Mouse (Mus musculus): ENCODE measurements around the gene Gm42878.

Gm42878 gene

DNA sequence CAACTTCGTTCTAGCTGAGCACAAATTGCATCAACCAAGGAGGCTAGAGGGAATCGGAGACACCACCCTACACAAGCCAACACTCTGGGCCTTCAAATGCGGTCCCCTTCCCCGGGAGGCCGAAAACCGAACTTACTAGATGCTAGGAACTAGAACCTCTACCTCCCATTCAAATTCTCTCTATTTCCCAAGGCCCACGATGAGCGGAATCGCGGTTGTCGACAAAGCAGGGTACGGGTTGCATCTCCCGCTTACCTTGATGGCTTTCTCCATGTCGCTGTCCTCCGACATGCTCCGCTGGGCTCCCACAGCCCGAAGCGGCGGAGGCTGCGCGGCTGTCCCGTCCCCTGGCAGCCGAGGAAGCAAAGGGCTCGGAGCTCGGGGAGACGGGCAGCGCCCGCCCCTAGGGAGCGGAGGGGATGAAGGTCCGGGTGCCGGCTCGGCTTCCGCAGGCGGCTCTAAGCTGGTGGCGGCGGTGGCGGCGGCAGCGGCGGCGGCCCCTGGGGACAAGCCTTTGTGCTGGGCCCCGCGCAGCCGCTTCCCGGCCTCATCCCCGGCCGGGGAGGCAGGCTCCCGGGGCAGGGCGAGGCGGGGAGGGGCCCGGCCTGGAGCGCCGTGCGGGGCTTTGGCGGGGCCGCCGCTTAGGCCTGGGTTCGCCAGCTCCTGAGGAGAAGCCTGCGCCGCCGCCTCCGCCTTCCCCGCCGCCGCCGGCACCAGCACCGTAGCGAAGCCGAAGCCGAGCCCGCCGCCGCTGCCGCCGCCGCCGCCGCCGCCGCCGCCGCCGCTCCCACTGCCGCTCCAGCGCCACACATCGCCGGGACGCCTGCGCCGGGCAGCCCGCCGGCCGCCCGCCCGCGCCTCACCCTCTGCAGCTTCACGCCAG is at the start of gene Gm42878, which contains the start of gene Adam1a:
Gm42878 (minus strand) TSS at position 573 of the 883 bp plus-strand sequence.
Adam1a (minus strand) TSS at position 573 of the 883 bp plus-strand sequence.
- DNase-seq (ENCODE audit: low read depth, low spot score), result peak; percentile 66

DNA sequence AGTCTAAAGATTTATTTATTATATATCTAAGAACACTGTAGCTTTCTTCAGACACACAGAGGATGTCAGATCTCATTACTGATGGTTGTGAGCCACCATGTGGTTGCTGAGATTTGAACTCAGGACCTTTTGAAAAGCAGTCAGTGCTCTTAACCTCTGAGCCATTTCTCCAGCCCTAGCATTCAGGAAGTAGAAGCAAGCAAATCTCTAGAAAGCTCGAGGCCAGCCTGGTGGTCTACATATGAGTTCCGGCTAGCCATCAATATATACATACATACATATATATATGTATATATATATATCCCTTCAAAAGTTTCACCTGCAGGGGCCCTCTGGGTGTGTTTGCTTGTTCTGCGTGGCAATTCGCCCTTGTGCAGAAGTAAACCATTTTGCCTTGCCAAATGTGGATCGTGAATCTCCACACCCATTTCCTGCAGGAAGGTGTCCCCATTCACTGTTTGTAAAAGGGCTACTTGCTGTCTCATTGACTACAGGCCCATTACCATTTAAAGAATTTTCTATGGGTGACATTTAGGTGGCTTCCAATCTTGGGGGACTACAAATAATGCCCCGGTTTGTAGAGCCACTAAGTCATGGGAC is 49.5 kb upstream of the Gm42878 start:
- no peak for DNase-seq (ENCODE audit: low read depth, low spot score)

DNA sequence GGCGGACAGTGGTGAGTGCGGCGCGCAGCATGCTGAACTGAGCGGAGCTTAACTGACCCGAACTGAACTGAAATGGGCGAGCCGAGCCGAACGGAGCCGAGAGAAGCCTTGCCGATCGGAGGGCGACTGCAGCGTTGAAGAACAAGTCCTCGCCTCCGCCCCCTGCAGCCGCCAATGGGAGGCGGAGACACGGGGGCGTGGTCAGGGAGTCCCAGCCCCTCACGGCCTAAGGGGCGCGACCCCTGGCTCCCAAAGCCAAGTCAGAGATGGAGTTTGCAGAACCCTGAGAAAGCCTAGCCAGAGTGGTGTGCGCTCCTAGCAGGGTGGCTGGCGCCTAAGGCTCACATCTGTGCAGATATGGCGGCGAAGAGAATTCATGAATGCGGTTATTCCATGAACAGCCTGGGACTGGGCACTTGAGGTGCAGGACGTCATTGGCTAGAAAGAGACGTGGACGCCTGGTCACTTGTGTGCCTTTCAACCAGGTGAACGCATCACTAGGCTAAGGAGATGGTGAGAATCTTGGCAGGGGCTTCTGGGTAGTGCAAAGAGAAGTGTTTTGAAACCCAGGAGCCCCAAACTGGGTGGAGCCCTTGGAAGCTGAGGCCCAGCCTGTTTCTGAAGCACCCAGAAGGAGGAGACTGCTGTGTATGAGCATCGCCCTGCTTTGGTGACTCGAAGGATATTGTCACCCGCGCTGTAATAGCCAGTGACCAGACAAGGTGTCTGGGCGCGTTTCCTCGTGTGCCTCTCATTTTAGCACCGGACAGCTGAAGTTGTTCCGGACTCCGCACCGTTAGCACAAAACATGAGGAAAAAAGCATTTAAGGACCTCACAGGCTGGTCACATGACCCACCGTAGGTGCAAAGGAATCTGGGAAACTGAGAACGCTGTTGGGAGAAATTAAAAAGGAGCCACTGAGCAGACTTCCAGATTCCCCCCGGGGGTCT is 48.4 kb upstream of the Gm42878 start, which contains the start of gene Aldh2:
Aldh2 (minus strand) TSS at position 374 of the 951 bp plus-strand sequence.
- peak; percentile 92 for DNase-seq (ENCODE audit: low read depth, low spot score)

DNA sequence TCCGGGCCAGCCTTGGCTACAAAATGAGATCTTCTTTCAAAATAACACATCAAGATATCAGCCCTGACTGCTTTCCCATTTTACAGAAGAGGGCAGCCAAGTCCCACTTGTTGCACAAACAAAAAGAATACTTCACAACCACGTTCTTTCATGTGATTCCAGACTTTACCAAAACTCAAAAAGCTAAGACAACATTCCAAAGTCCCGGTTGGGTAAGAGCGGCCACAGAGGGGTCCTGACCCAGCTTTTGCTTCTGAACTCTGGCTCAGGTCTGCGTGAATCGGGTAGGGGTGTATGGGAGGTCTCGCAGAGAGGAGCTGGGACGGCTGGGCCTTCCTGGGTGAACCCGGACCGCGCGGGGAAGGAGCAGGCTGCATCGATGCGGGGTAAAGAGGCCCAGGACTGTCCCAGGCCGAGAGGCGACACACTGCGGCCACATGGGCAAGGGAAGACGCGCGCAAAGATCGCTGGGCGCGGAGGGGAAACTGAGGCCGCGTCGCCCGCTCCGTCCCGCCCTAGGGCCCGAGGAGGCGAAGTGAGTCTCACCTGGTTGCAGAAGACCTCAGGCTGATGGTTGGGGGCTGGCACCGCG is 47.6 kb upstream of the Gm42878 start:
- DNase-seq (ENCODE audit: low read depth, low spot score), result no peak

DNA sequence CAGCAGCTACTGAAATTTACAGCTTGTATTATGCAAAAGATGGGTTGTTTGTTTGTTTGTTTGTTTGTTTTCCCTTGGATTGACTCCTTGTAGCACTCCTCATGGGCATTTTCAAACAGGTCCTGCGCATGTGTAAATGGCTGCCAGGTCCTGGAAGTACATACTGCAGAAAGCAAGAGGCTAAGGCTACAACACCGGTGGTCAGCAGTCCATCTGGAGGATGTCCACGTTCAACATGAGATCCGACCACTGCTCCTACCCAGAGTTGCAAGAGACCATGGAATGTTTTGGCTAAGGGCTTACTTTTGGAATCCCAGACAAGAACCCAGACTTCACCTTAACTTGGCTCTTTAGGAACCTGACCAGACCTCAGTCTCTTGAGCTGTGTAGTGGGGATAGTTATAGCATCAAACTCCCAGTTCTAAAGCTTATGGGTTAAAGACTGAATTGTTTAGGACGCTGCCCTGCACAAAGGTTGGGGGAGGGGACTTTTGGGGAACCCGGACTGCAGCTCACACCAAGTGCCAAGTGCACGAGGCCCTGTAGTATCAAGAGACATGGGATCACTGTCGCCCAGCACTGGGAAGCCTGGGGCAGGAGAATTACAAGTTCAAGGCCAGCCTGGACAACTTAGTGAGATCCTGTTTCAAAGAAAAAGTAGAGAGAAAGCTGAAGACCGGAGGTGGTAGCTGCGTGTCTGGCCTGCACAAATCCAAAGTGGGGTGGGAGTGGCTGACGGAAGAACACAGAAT is 47.0 kb upstream of the Gm42878 start:
- DNase-seq (ENCODE audit: low read depth, low spot score), result no peak

DNA sequence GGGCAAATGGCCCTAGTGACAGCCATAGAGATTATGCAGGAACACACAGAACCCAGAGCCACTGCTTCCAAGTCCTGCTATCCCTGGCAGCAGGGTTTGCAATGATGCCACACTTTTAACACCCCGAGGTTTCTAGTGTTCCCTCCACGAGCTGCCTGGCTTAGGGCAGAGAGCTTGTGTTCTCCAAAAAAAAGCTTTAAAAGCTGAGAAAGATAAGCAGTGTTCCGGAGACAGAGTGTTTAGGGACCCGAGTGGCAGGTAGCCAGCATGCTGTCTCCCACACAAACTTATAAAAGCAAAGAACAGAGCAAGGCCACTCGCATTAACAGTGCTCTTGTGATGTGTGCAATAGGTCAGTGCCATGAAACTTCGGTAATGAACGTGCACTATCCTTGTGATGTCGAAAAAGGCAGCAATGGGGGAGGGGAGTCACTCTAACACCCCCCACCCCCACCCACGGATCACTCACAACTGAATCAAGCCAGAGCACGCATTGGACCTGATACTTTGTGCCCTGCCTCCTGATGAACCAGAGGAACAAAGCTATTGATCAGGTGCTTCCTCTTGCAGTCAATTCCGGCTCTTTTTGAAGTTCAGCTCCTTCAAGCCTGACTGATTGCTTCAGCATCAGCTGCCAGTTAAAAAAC is 46.3 kb upstream of the Gm42878 start:
- DNase-seq (ENCODE audit: low read depth, low spot score), result no peak

DNA sequence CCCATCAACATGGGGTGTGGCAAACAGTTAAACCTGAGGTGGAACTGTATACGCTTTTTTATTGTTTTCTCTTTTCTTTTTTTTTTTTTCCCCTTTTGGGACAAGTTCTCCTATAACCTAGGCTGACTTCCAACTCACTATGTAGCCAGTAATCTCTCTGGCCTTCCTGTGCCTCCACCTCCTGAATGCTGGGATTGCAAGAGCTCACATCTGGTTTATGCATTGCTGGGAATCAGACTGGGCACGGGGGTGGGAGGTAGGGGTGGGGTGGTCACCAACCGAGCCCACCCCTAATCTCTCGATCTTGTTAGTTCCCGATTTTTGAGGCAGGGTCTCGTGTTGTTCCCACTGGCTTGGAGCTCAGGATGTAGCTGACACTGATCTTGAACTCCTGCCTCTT is 44.6 kb upstream of the Gm42878 start:
- DNase-seq (ENCODE audit: low read depth, low spot score), result no peak

DNA sequence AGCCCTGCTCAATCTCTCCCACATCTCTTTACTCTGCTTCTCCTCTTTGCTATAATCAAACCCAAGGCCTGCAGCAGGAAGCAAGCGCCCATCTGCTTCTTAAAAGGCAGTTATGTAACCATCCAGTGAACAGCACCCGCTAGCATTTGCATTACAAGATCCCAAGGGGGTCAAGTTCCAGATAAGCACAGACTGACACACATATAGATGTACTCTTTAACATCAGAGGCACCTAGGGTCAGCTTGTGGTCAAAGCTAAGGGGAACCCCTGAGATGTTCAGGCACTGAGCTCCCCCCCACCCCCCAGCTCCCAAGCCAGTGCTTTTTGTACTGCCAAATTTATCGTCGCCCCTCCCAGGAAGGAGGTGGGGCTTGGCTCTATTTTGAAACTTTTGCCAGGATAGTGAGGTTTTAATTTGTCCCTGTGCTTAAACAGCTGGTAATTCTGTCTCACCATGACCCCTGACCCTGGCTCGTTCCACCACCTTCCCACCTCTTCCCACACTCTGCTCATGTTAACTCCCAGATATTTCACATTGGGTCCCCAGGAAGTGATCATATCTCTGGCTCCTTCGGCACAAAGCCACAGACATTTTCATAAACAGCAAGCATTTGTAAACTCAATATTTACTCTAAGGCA is 41.2 kb upstream of the Gm42878 start:
- peak; percentile 51 for DNase-seq (ENCODE audit: low read depth, low spot score)

DNA sequence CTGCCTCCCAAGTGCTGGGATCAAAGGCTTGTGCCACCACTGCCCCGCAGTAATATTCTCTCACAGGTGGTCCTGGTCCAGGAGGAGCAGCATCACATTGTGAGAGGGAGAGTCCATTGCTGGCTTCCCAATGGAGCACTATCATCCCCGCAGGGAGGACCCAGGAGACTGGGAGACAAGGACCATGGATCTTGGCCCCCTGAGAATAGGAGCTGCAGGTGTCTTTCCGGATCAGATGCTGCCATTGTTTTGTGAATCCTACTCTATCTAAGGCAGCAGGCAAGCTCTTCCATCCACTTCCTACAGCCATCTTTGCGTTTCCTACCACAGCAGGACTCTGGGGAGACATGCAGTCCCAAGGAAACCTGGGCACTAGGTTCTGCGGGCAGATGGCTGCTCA is 40.4 kb upstream of the Gm42878 start:
- no peak for DNase-seq (ENCODE audit: low read depth, low spot score)

DNA sequence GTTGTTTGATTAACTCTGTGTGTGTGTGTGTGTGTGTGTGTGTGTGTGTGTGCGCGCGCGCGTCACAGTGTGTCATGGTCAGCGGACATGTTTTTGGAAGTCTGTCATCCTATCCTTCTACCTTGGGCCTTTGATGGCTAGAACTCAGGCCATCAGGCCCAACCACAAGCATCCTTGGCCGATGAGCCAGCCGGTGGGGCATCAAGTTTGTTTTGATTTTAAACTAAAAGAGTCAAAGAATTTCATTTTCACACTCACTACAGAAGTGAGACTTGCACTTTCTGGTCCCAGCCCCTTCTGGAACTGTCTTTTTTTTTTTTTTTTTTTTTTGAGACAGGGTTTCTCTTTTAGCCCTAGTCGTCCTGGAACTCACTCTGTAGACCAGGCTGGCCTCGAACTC is 39.7 kb upstream of the Gm42878 start:
- DNase-seq (ENCODE audit: low read depth, low spot score), result no peak

DNA sequence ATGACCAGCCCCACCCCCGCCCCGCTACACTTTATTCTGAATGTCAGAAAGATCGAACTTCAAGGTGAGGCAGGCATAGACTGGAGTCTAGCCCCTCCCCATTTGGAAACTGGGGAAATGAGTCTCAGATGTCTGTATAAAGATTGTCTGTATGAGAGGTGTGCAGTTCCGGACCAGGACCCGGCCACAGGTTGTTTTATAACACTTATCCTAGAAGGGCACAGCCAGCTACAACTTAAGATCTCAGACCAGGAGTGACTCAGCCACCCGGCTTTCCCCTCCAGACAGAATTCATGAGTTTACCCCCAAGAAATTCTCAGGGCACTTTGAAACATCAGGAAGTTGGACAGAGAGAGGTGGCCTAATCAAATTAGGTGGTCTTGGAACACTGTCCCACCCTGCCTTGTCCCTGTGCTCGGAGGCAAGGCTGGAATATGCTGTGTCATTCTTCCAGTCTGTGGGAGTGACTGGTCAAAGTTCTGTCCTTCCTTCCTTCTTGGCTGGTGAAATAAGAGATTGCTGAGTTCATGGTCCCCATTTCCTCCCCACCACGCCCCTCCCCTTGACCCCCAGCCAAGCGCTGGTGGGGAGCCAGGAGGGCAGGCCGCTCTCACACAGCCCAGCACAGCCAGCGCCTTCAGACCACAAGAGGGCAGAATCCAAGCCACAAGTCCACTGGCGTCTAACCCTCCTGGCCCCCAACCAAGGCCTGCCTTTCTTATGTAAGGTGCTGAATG is 38.7 kb upstream of the Gm42878 start:
- peak; percentile 36 for DNase-seq (ENCODE audit: low read depth, low spot score)

DNA sequence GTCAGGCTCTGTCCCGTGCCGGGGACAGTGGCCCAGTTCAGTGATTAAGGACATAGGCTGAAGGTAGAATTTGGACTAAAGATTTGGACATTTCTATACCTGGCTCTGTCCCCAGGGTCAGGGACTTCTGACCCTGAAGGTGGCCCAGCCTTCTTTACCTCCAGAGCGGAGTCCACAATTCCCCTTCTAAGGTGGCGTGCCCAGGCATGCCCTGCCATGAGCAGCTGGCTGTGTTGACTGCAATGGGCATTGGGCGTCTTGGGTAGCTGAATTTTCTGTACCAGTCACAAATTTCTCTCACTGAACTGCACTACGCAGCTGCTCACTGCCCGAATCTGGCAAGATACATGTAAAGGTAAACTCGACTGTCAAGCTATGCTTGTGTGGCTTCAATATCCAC is 36.7 kb upstream of the Gm42878 start:
- no peak for DNase-seq (ENCODE audit: low read depth, low spot score)

DNA sequence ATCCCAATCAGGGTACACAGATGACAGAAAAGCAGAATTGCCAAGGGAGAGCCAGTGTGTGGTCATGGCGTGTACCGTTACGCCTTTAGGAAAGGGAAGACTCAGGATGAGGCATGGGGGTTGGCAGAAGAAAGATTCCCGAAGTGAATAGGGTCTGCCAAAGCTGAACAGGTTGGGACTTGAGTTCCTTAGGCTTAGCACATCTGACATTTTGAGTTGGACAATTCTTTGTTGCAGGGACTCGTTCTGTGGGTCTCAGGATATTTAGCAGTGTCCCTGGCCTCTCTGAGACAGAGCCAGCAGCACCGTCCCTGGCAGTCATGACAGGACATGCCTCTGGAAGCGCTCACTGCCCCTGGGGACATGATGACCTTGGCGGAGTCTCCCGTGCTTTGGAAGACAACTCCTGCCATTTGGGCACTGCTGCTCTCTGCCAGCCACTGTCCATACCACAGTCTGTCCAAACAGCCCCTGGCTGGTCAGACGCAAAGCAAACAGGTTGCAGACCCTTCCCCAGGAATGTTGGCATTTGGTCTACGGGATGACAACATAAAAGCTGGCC is 31.7 kb upstream of the Gm42878 start:
- no peak for DNase-seq (ENCODE audit: low read depth, low spot score)

DNA sequence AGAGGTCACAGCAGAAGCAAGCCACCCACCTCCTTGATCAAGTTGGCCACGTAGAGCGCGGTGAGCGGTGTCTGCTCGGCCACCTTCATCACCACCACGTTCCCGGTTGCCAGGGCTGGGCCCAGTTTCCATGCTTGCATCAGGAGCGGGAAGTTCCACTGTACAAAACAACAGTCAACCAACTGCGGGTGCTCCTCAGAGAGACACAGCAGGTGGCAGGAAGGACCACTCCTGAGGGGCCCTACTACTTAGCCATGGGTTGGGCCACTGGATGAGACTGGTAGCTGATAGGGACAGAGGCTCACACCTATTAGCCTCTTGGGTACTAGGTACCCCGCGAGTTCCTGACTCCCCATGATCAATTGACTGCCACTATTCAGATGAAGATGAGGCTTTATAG is 30.6 kb upstream of the Gm42878 start:
- no peak for DNase-seq (ENCODE audit: low read depth, low spot score)

DNA sequence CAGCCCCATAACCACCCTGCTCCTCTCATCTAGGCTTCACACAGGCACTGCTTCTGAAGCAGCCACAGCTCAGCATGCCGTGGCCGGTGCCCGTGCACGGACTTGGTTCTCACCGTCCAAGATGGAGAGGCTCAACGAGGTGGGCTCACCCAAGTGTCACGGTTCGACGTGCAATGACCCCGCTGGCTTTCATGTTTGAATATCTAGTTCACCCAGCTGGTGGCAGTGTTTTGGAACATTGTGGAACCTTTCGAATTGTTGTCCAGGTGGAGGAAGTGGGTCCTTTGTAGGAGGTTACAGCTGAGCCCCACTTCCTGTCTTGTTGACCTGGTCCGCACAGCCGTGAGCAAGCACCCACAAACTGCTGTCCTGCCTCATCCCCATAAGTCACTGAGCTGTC is 28.9 kb upstream of the Gm42878 start:
- no peak for DNase-seq (ENCODE audit: low read depth, low spot score)

DNA sequence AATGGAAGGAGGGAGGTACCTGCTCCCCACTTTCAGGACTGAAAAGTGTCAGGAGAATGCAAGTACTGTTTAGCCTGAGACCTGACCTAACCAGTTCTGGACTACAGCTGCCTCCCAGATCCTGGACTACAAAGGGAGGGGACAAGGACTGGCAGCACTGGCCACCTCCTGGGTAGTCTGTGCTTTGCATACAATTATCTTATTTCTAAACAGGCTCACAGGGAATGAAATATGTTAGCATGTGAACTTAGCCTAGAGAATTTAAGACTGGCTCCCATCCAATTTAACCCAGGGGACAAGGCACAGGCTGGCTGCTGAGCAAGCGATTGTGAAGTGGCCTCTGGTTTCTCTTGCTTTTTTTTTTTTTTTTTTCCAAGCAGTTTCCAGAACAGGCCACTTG is 25.5 kb upstream of the Gm42878 start:
- no peak for DNase-seq (ENCODE audit: low read depth, low spot score)

DNA sequence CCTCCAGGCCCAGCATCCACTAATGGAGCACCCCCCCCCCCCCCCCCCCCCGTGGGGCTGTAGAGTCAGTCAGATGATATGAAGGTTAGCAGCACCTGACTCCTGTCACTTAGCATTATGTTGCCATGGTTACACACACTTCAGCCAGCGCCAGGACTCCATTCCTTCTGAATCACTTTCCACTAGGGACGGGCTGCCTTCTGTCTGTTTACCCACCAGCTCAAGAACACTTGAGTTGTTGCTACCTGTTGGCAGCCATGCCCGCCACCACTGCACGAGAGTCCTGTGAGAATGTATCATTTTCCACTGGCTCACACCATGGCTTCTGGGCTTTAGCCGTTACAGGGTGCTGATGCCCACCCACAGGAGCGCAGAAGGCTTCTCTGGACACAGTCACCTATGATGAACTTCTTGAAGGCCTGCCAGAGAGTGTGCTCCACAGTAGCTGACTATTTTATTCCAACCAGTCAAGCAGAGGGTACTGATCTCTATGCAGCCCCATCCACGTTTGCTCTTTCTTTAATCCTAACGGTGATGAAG is 24.7 kb upstream of the Gm42878 start:
- DNase-seq (ENCODE audit: low read depth, low spot score), result no peak

DNA sequence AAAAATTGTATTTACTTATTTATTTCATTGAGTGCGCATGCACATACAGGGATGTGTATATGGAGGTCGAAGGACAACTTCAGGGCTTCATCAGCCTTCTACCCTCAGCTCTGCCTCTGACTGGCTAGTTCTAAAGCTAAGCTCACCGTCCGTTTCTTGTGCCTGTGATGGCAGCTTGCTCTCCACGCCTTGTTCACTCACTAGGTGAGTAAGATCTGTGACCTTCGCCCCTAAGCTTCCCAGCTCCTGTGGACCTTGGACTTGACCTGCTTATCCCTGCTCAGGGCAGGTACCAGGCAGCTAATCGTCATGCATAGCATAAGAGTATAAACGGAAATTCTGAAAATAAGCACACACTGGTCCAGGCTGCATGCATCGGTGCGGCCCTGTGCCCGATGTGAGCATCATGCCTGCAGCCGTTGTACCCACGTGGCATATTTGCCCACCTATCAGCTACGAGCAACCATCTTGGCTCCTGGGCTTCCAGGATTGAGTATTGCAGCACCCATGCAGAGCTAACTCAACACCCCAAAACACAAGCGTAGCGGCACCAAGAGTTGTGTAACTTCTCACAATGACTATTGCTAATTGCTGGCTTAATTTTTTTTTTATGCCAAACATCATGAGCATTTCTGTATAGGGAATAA is 20.9 kb upstream of the Gm42878 start:
- DNase-seq (ENCODE audit: low read depth, low spot score), result no peak
